Mouse (Mus musculus): ENCODE results near the gene Patj. TPM values are rescaled to one million over a fixed set of nuclear protein-coding genes. Genes with fewer than 3 reads are reported as not detected.

The Patj gene
- polyA plus RNA-seq, 1 experiment from 2014 or later: 7.5 TPM

GRCm38 (mm10) chr4:98535446-98535845 lies 139.9 kb downstream of the Patj start:
- no peaks in the 10 kb centered on the region for H3K4me1 ChIP-seq (replicated peaks)
- 92% methylated on average over 3 of the region's 3 CpGs for WGBS
- ATAC-seq: no peak

GRCm38 (mm10) chr4:98541591-98541990 lies 146.0 kb downstream of the Patj start:
- H3K9ac ChIP-seq (replicated peaks): no peak overlapping the region
- no peak for ATAC-seq
- H3K4me2 ChIP-seq (replicated peaks): no peak overlapping the region
- no peaks in the 10 kb centered on the region for H3K27me3 ChIP-seq
- H3K9me3 ChIP-seq: no peaks in the 10 kb centered on the region
- no peak overlapping the region for H3K4me3 ChIP-seq (replicated peaks)
- H3K4me1 ChIP-seq (replicated peaks): peaks cover 8% of the 10 kb centered on the region
- H3K36me3 ChIP-seq: no peaks in the 10 kb centered on the region
- H3K27ac ChIP-seq: no peak overlapping the region
- 75% methylated on average over 2 of the region's 2 CpGs for WGBS

More at GRCm38 (mm10) chr4:98535446-98535845, 139.9 kb downstream of the Patj start:
- Histone ChIP-seq H3K36me3 (no peaks in the 10 kb centered on the region), H3K9ac (replicated peaks) (no peak overlapping the region), H3K9me3 (no peaks in the 10 kb centered on the region), H3K27me3 (no peaks in the 10 kb centered on the region), H3K4me2 (replicated peaks) (no peak overlapping the region), H3K27ac (no peak overlapping the region), H3K4me3 (replicated peaks) (no peak overlapping the region)

GRCm38 (mm10) chr4:98543001-98543400 lies 147.4 kb downstream of the Patj start:
- H3K9me3 ChIP-seq: no peaks in the 10 kb centered on the region
- no peak overlapping the region for H3K4me3 ChIP-seq (replicated peaks)
- no peak overlapping the region for H3K27ac ChIP-seq
- H3K4me2 ChIP-seq (replicated peaks): no peak overlapping the region
- H3K27me3 ChIP-seq: no peaks in the 10 kb centered on the region
- WGBS: 76% methylated on average over 3 of the region's 3 CpGs
- ATAC-seq: no peak
- H3K9ac ChIP-seq (replicated peaks): no peak overlapping the region
- H3K4me1 ChIP-seq (replicated peaks): peaks cover 21% of the 10 kb centered on the region
- H3K36me3 ChIP-seq: no peaks in the 10 kb centered on the region

- H3K9me3 ChIP-seq: no peaks in the 10 kb centered on the region
- no peaks in the 10 kb centered on the region for H3K36me3 ChIP-seq
- peaks cover 21% of the 10 kb centered on the region for H3K4me1 ChIP-seq (replicated peaks)
- 22% methylated on average over 1 of the region's 1 CpGs for WGBS
- peak; percentile 78 for ATAC-seq
- H3K27ac ChIP-seq: no peak overlapping the region
- no peak overlapping the region for H3K4me2 ChIP-seq (replicated peaks)
- no peak overlapping the region for H3K9ac ChIP-seq (replicated peaks)
- no peak overlapping the region for H3K4me3 ChIP-seq (replicated peaks)
- H3K27me3 ChIP-seq: no peaks in the 10 kb centered on the region
These were observed 149.8 kb downstream of the Patj start for GRCm38 (mm10) chr4:98545376-98545775.

GRCm38 (mm10) chr4:98546456-98547176 lies 151.0 kb downstream of the Patj start:
- no peaks in the 10 kb centered on the region for H3K9me3 ChIP-seq
- peaks cover 21% of the 10 kb centered on the region for H3K4me1 ChIP-seq (replicated peaks)
- H3K27me3 ChIP-seq: no peaks in the 10 kb centered on the region
- 0 out of 2 replicates have a peak overlapping the region, but pooled peaks have one; percentile 15 for H3K27ac ChIP-seq
- WGBS: 38% methylated on average over 12 of the region's 12 CpGs
- peak; percentile 66 for ATAC-seq
- no peak overlapping the region for H3K4me3 ChIP-seq (replicated peaks)
- peak overlapping the region; percentile 4 for H3K9ac ChIP-seq (replicated peaks)
- H3K4me2 ChIP-seq (replicated peaks): peak overlapping the region; percentile 2; the same call in 1 of the 2 replicates
- H3K36me3 ChIP-seq: no peaks in the 10 kb centered on the region

- Histone ChIP-seq H3K9me3 (no peaks in the 10 kb centered on the region), H3K9ac (replicated peaks) (no peak overlapping the region), H3K4me1 (replicated peaks) (peaks cover 24% of the 10 kb centered on the region), H3K4me3 (replicated peaks) (no peak overlapping the region), H3K36me3 (no peaks in the 10 kb centered on the region), H3K27me3 (no peaks in the 10 kb centered on the region), H3K4me2 (replicated peaks) (no peak overlapping the region), H3K27ac (no peak overlapping the region)
- no peak for ATAC-seq
- 91% methylated on average over 7 of the region's 7 CpGs for WGBS
These were observed 153.9 kb downstream of the Patj start for GRCm38 (mm10) chr4:98549491-98549890.

GRCm38 (mm10) chr4:98550116-98550515 lies 154.5 kb downstream of the Patj start:
- no peak overlapping the region for H3K4me2 ChIP-seq (replicated peaks)
- no peak for ATAC-seq
- no peak overlapping the region for H3K9ac ChIP-seq (replicated peaks)
- WGBS: 96% methylated on average over 5 of the region's 5 CpGs
- H3K4me1 ChIP-seq (replicated peaks): peaks cover 24% of the 10 kb centered on the region
- no peaks in the 10 kb centered on the region for H3K9me3 ChIP-seq
- no peak overlapping the region for H3K4me3 ChIP-seq (replicated peaks)
- no peaks in the 10 kb centered on the region for H3K27me3 ChIP-seq
- H3K36me3 ChIP-seq: no peaks in the 10 kb centered on the region
- H3K27ac ChIP-seq: no peak overlapping the region

GRCm38 (mm10) chr4:98555666-98556065 lies 160.1 kb downstream of the Patj start:
- Histone ChIP-seq H3K27ac (no peak overlapping the region), H3K9ac (replicated peaks) (no peak overlapping the region), H3K4me2 (replicated peaks) (no peak overlapping the region), H3K4me3 (replicated peaks) (no peak overlapping the region), H3K9me3 (no peaks in the 10 kb centered on the region), H3K27me3 (no peaks in the 10 kb centered on the region), H3K4me1 (replicated peaks) (peaks cover 17% of the 10 kb centered on the region), H3K36me3 (no peaks in the 10 kb centered on the region)
- peak; percentile 40; the same call in 1 of the 2 replicates for ATAC-seq
- WGBS: 65% methylated on average over 2 of the region's 2 CpGs

- H3K36me3 ChIP-seq: no peaks in the 10 kb centered on the region
- no peak overlapping the region for H3K9ac ChIP-seq (replicated peaks)
- no peak overlapping the region for H3K27ac ChIP-seq
- peaks cover 20% of the 10 kb centered on the region for H3K4me1 ChIP-seq (replicated peaks)
- no peak for ATAC-seq
- no peak overlapping the region for H3K4me2 ChIP-seq (replicated peaks)
- WGBS: 94% methylated on average over 6 of the region's 6 CpGs
- no peaks in the 10 kb centered on the region for H3K9me3 ChIP-seq
- no peaks in the 10 kb centered on the region for H3K27me3 ChIP-seq
- no peak overlapping the region for H3K4me3 ChIP-seq (replicated peaks)
These were observed 160.9 kb downstream of the Patj start for GRCm38 (mm10) chr4:98556449-98556848.

- no peak overlapping the region for H3K27ac ChIP-seq
- H3K36me3 ChIP-seq: no peaks in the 10 kb centered on the region
- H3K9me3 ChIP-seq: no peaks in the 10 kb centered on the region
- no peaks in the 10 kb centered on the region for H3K27me3 ChIP-seq
- no peak overlapping the region for H3K9ac ChIP-seq (replicated peaks)
- no peak overlapping the region for H3K4me2 ChIP-seq (replicated peaks)
- WGBS: 94% methylated on average over 13 of the region's 13 CpGs
- peaks cover 20% of the 10 kb centered on the region for H3K4me1 ChIP-seq (replicated peaks)
- H3K4me3 ChIP-seq (replicated peaks): no peak overlapping the region
- ATAC-seq: no peak
These were observed 161.6 kb downstream of the Patj start for GRCm38 (mm10) chr4:98557192-98557591.

GRCm38 (mm10) chr4:98560196-98560830 lies 164.7 kb downstream of the Patj start:
- Histone ChIP-seq H3K4me1 (replicated peaks) (peaks cover 31% of the 10 kb centered on the region), H3K9me3 (no peaks in the 10 kb centered on the region), H3K27me3 (no peaks in the 10 kb centered on the region), H3K4me3 (replicated peaks) (no peak overlapping the region), H3K27ac (peak overlapping the region; percentile 62), H3K4me2 (replicated peaks) (no peak overlapping the region), H3K36me3 (no peaks in the 10 kb centered on the region), H3K9ac (replicated peaks) (no peak overlapping the region)
- peak; percentile 62 for ATAC-seq
- 44% methylated on average over 9 of the region's 9 CpGs for WGBS

GRCm38 (mm10) chr4:98563082-98563481 lies 167.5 kb downstream of the Patj start:
- ATAC-seq: no peak
- no peaks in the 10 kb centered on the region for H3K36me3 ChIP-seq
- 51% methylated on average over 5 of the region's 5 CpGs for WGBS
- no peak overlapping the region for H3K27ac ChIP-seq
- no peak overlapping the region for H3K9ac ChIP-seq (replicated peaks)
- H3K4me3 ChIP-seq (replicated peaks): no peak overlapping the region
- no peaks in the 10 kb centered on the region for H3K27me3 ChIP-seq
- H3K4me1 ChIP-seq (replicated peaks): peaks cover 28% of the 10 kb centered on the region
- no peak overlapping the region for H3K4me2 ChIP-seq (replicated peaks)
- no peaks in the 10 kb centered on the region for H3K9me3 ChIP-seq
